Mouse (Mus musculus): Measurements from ENCODE around the gene Sympk.

GRCm38 (mm10) chr7:19076586-19076991 is 52.4 kb downstream of the Sympk start:
- TF ChIP-seq POLR2A (IDR thresholded peaks at IDR 0.05; ENCODE audit: borderline replicate concordance, extremely low read depth, low read depth, low read length) (no peak), CTCF (IDR thresholded peaks at IDR 0.05; ENCODE audit: insufficient read depth, low read length) (no peak)

Measured in lung, adult 2 months (tissue).